Mouse (Mus musculus): Measurements from ENCODE around the gene Dynlt1f. TPM values are rescaled to one million over a fixed set of nuclear protein-coding genes. Genes with fewer than 3 reads are reported as not detected.
"Not testable (repeated sequence)": the region's sequence is repeated elsewhere in the genome, so short reads cannot be mapped to it uniquely, and the experiment has no call there.

Gene Dynlt1f
- polyA plus RNA-seq (2015; fragmentation: Nextera tagmentation; extraction: Ambion mirVana), result 186 and 187 TPM in 2 replicates

GRCm38 (mm10) chr17:6655567-6656281, at the start of gene Dynlt1f:
Dynlt1f (minus strand) TSS chr17:6655900.
- 1% methylated on average over 17 of the region's 33 CpGs for WGBS
- DNase-seq (ENCODE audit: low spot score) (peak; percentile 27), ATAC-seq (ENCODE audit: low FRiP score, low TSS enrichment) (peak; percentile 94)
- not testable (repeated sequence) for H3K27me3 ChIP-seq (ENCODE audit: control insufficient read depth, insufficient read depth, low read length); H3K36me3 ChIP-seq (ENCODE audit: control insufficient read depth, insufficient read depth, low read length); H3K9me3 ChIP-seq (ENCODE audit: control insufficient read depth, low read length); H3K4me1 ChIP-seq (replicated peaks; ENCODE audit: control insufficient read depth, insufficient read depth)
- peak within 1 kb of the TSS; percentile 52 for H3K4me2 ChIP-seq (replicated peaks; ENCODE audit: low read depth)
- H3K27ac ChIP-seq (replicated peaks), result peak within 1 kb of the TSS; percentile 65; the same call in 1 of the 2 replicates
- peak within 1 kb of the TSS; percentile 59; the same call in 1 of the 2 replicates for H3K9ac ChIP-seq (ENCODE audit: low read length)
- H3K4me3 ChIP-seq (ENCODE audit: low read depth, low read length), result peak within 1 kb of the TSS; percentile 44

- H3K4me3 ChIP-seq (ENCODE audit: low read depth, low read length); ATAC-seq (ENCODE audit: low FRiP score, low TSS enrichment); H3K4me1 ChIP-seq (replicated peaks; ENCODE audit: control insufficient read depth, insufficient read depth); H3K4me2 ChIP-seq (replicated peaks; ENCODE audit: low read depth); H3K9ac ChIP-seq (ENCODE audit: low read length); H3K36me3 ChIP-seq (ENCODE audit: control insufficient read depth, insufficient read depth, low read length); H3K9me3 ChIP-seq (ENCODE audit: control insufficient read depth, low read length); H3K27ac ChIP-seq (replicated peaks); H3K27me3 ChIP-seq (ENCODE audit: control insufficient read depth, insufficient read depth, low read length): not testable (repeated sequence)
- peak; percentile 7 for DNase-seq (ENCODE audit: low spot score)
- 38% methylated on average over 6 of the region's 9 CpGs for WGBS
These were observed 47.9 kb upstream of the Dynlt1f start for GRCm38 (mm10) chr17:6703381-6704270.

- H3K4me2 ChIP-seq (replicated peaks; ENCODE audit: low read depth); H3K27me3 ChIP-seq (ENCODE audit: control insufficient read depth, insufficient read depth, low read length); DNase-seq (ENCODE audit: low spot score); H3K4me1 ChIP-seq (replicated peaks; ENCODE audit: control insufficient read depth, insufficient read depth); ATAC-seq (ENCODE audit: low FRiP score, low TSS enrichment); H3K36me3 ChIP-seq (ENCODE audit: control insufficient read depth, insufficient read depth, low read length); H3K27ac ChIP-seq (replicated peaks); H3K9me3 ChIP-seq (ENCODE audit: control insufficient read depth, low read length); H3K9ac ChIP-seq (ENCODE audit: low read length); H3K4me3 ChIP-seq (ENCODE audit: low read depth, low read length): not testable (repeated sequence)
- WGBS, result 37% methylated on average over 2 of the region's 8 CpGs
These were observed 47.0 kb upstream of the Dynlt1f start for GRCm38 (mm10) chr17:6702625-6703221.

- not testable (repeated sequence) for ATAC-seq (ENCODE audit: low FRiP score, low TSS enrichment); H3K4me3 ChIP-seq (ENCODE audit: low read depth, low read length); H3K9ac ChIP-seq (ENCODE audit: low read length); H3K27me3 ChIP-seq (ENCODE audit: control insufficient read depth, insufficient read depth, low read length); H3K9me3 ChIP-seq (ENCODE audit: control insufficient read depth, low read length); H3K4me2 ChIP-seq (replicated peaks; ENCODE audit: low read depth); H3K36me3 ChIP-seq (ENCODE audit: control insufficient read depth, insufficient read depth, low read length); H3K27ac ChIP-seq (replicated peaks); H3K4me1 ChIP-seq (replicated peaks; ENCODE audit: control insufficient read depth, insufficient read depth)
- DNase-seq (ENCODE audit: low spot score), result peak; percentile 12
- 65% methylated on average over 3 of the region's 7 CpGs for WGBS
These were observed 44.4 kb upstream of the Dynlt1f start for GRCm38 (mm10) chr17:6700077-6700476.

GRCm38 (mm10) chr17:6699502-6699901, 43.8 kb upstream of the Dynlt1f start:
- DNase-seq (ENCODE audit: low spot score), result peak; percentile 54

GRCm38 (mm10) chr17:6697224-6697775, 41.6 kb upstream of the Dynlt1f start:
- ATAC-seq (ENCODE audit: low FRiP score, low TSS enrichment) (peak; percentile 82), DNase-seq (ENCODE audit: low spot score) (peak; percentile 22)

More at GRCm38 (mm10) chr17:6699502-6699901, 43.8 kb upstream of the Dynlt1f start:
- H3K9me3 ChIP-seq (ENCODE audit: control insufficient read depth, low read length); H3K4me3 ChIP-seq (ENCODE audit: low read depth, low read length); H3K9ac ChIP-seq (ENCODE audit: low read length); H3K36me3 ChIP-seq (ENCODE audit: control insufficient read depth, insufficient read depth, low read length); H3K4me2 ChIP-seq (replicated peaks; ENCODE audit: low read depth); H3K27me3 ChIP-seq (ENCODE audit: control insufficient read depth, insufficient read depth, low read length); H3K4me1 ChIP-seq (replicated peaks; ENCODE audit: control insufficient read depth, insufficient read depth); H3K27ac ChIP-seq (replicated peaks): not testable (repeated sequence)
- 0 out of 2 replicates have a peak, but pooled peaks have one; percentile 38 for ATAC-seq (ENCODE audit: low FRiP score, low TSS enrichment)
- WGBS, result 74% methylated on average over 8 of the region's 9 CpGs

GRCm38 (mm10) chr17:6696521-6696920, 40.8 kb upstream of the Dynlt1f start:
- H3K4me3 ChIP-seq (ENCODE audit: low read depth, low read length); H3K9me3 ChIP-seq (ENCODE audit: control insufficient read depth, low read length); H3K27ac ChIP-seq (replicated peaks); H3K4me1 ChIP-seq (replicated peaks; ENCODE audit: control insufficient read depth, insufficient read depth); H3K9ac ChIP-seq (ENCODE audit: low read length); H3K27me3 ChIP-seq (ENCODE audit: control insufficient read depth, insufficient read depth, low read length); ATAC-seq (ENCODE audit: low FRiP score, low TSS enrichment); H3K4me2 ChIP-seq (replicated peaks; ENCODE audit: low read depth); H3K36me3 ChIP-seq (ENCODE audit: control insufficient read depth, insufficient read depth, low read length): not testable (repeated sequence)
- DNase-seq (ENCODE audit: low spot score), result peak; percentile 12
- 58% methylated on average over 7 of the region's 8 CpGs for WGBS

More at GRCm38 (mm10) chr17:6697224-6697775, 41.6 kb upstream of the Dynlt1f start:
- not testable (repeated sequence) for H3K4me3 ChIP-seq (ENCODE audit: low read depth, low read length); H3K27ac ChIP-seq (replicated peaks); H3K4me2 ChIP-seq (replicated peaks; ENCODE audit: low read depth); H3K9ac ChIP-seq (ENCODE audit: low read length); H3K4me1 ChIP-seq (replicated peaks; ENCODE audit: control insufficient read depth, insufficient read depth); H3K36me3 ChIP-seq (ENCODE audit: control insufficient read depth, insufficient read depth, low read length); H3K27me3 ChIP-seq (ENCODE audit: control insufficient read depth, insufficient read depth, low read length); H3K9me3 ChIP-seq (ENCODE audit: control insufficient read depth, low read length)
- peak; percentile 68 for TF ChIP-seq CTCF (IDR thresholded peaks at IDR 0.05; ENCODE audit: low read depth)
- WGBS, result 57% methylated on average over 2 of the region's 4 CpGs

GRCm38 (mm10) chr17:6695712-6696111, 40.0 kb upstream of the Dynlt1f start:
- H3K9me3 ChIP-seq (ENCODE audit: control insufficient read depth, low read length); H3K9ac ChIP-seq (ENCODE audit: low read length); DNase-seq (ENCODE audit: low spot score); H3K36me3 ChIP-seq (ENCODE audit: control insufficient read depth, insufficient read depth, low read length); H3K27me3 ChIP-seq (ENCODE audit: control insufficient read depth, insufficient read depth, low read length); H3K4me3 ChIP-seq (ENCODE audit: low read depth, low read length); H3K27ac ChIP-seq (replicated peaks); H3K4me1 ChIP-seq (replicated peaks; ENCODE audit: control insufficient read depth, insufficient read depth); H3K4me2 ChIP-seq (replicated peaks; ENCODE audit: low read depth); ATAC-seq (ENCODE audit: low FRiP score, low TSS enrichment): not testable (repeated sequence)
- 79% methylated on average over 9 of the region's 9 CpGs for WGBS

All from stomach, postnatal 0 days (tissue).